In the genomic region with DNA sequence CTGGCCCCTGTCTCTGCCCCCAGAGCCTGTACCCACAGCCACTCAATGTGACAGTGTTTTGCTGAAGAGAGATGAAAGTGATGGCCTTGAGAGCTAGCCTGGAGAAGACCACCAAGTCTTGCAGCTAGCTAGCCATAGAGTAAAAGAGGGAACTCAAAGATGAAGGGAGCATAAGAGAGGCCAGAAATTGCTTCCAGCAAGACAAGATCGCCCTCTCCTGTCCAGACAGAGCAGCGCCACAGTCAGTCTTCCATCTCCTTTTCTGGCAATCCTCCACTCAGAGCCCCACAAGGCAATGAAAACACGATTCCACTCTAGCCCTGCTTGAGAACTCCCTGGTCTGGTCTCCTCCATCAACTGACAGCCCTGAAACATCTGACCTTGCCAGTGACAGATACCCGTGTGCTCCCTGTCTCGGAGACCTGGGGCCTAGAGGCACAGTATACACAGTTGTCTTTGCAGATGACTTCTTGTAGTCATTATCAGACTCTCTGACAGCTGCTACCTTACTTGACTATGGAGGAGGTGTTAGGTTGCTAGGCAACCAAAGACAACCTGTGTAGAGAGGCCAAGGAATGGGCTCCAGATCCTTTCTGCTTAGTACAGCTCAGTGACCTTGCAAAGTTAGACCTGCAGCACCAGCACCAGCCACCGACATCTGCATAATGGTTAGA, we compare ENCODE assay signal across 8 mouse cellular contexts. TPM values are rescaled to one million over a fixed set of nuclear protein-coding genes. Genes with fewer than 3 reads are reported as not detected.
DNase-seq lines count a peak whose midpoint lies in the region; ATAC-seq and TF ChIP-seq lines count a peak whose summit lies in the region.

No protein-coding gene starts in this region.

- H3K9me3 ChIP-seq in hindbrain, embryonic 11.5 days (ENCODE audit: control insufficient read depth, low read length): no peaks in the 10 kb centered on the region

- H3K36me3 ChIP-seq in hindbrain, embryonic 11.5 days (ENCODE audit: control insufficient read depth, insufficient read depth, low read length): no peaks in the 10 kb centered on the region
- no peaks in the 10 kb centered on the region for H3K36me3 ChIP-seq in thymus, adult 2 months (ENCODE audit: control insufficient read depth, insufficient read depth, low read length)

- H3K27ac ChIP-seq in hindbrain, embryonic 11.5 days (ENCODE audit: low read depth, low read length): no peak overlapping the region
- H3K27ac ChIP-seq in thymus, adult 2 months (ENCODE audit: control insufficient read depth, insufficient read depth, low read length): no peak overlapping the region

- no peaks in the 10 kb centered on the region for H3K27me3 ChIP-seq in hindbrain, embryonic 11.5 days (ENCODE audit: control insufficient read depth, insufficient read depth, low read length)
- no peaks in the 10 kb centered on the region for H3K27me3 ChIP-seq in thymus, adult 2 months (ENCODE audit: control insufficient read depth, insufficient read depth, low read length)

- H3K4me1 ChIP-seq in hindbrain, embryonic 11.5 days (replicated peaks; ENCODE audit: control insufficient read depth, insufficient read depth, low read length): no peaks in the 10 kb centered on the region
- no peaks in the 10 kb centered on the region; the same call in 1 of the 2 replicates for H3K4me1 ChIP-seq in thymus, adult 2 months (replicated peaks; ENCODE audit: control insufficient read depth, insufficient read depth, low read length)

- peak; percentile 52; the same call in 1 of the 2 replicates for ATAC-seq in hindbrain, embryonic 11.5 days (ENCODE audit: low FRiP score)

- WGBS in hindbrain, embryonic 11.5 days: 51% methylated on average over 6 of the region's 6 CpGs
- WGBS in thymus, adult 2 months: 55% methylated on average over 6 of the region's 6 CpGs

- no peak overlapping the region for H3K4me2 ChIP-seq in hindbrain, embryonic 11.5 days (replicated peaks; ENCODE audit: low read depth, low read length)

- H3K4me3 ChIP-seq in hindbrain, embryonic 11.5 days (ENCODE audit: low read depth, low read length): no peak overlapping the region
- no peak overlapping the region for H3K4me3 ChIP-seq in thymus, adult 2 months (ENCODE audit: control insufficient read depth, insufficient read depth, low read length)

- no peak overlapping the region for H3K9ac ChIP-seq in hindbrain, embryonic 11.5 days (ENCODE audit: low read depth, low read length)

- TF ChIP-seq POLR2A in thymus, adult 2 months (IDR thresholded peaks at IDR 0.05; ENCODE audit: control insufficient read depth, extremely low read depth, insufficient read depth, low read length, poor library complexity): no peak

- TF ChIP-seq CTCF in thymus, adult 2 months (IDR thresholded peaks at IDR 0.05; ENCODE audit: borderline replicate concordance, control insufficient read depth, extremely low read depth, insufficient read depth, low read length, poor library complexity): no peak

- peak; percentile 71 for DNase-seq in CD4-positive, CD25-positive, alpha-beta regulatory T cell, adult 2 months (ENCODE audit: low read depth, low spot score)
- DNase-seq in Muller cell, postnatal 12 days (ENCODE audit: inconsistent ontology term): peak; percentile 39
- peak; percentile 58 for DNase-seq in embryo, embryonic 10.5 days (ENCODE audit: low spot score)
- peak; percentile 66 for DNase-seq in hindbrain, embryonic 11.5 days (ENCODE audit: low spot score)
- DNase-seq in left cerebral cortex, adult 9 months (ENCODE audit: low spot score in 2 of 2): peak; percentile 43 to 82
- DNase-seq in neural tube, embryonic 10.5 days (ENCODE audit: extremely low spot score, low spot score): peak; percentile 32
- DNase-seq in thymus, adult 2 months: peak; percentile 60
- DNase-seq in urinary bladder, adult 18-20 months (ENCODE audit: low spot score in 2 of 2): no peak

RNA-seq across cellular contexts. Expression of a gene that starts 5.5 kb away (rescaled TPM):
- polyA plus RNA-seq in hindbrain, embryonic 11.5 days (2014; fragmentation: Nextera tagmentation; extraction: Ambion mirVana): not detected in 2 replicates
- polyA plus RNA-seq in thymus, adult 2 months (2012; rRNA removed): not detected in 2 replicates

RNA-seq across cellular contexts. Expression of a gene that starts 33.2 kb away (rescaled TPM):
- not detected in 2 replicates for polyA plus RNA-seq in hindbrain, embryonic 11.5 days (2014; fragmentation: Nextera tagmentation; extraction: Ambion mirVana)
- polyA plus RNA-seq in thymus, adult 2 months (2012; rRNA removed): 0.64 and 0.85 TPM in 2 replicates

RNA-seq across cellular contexts. Expression of a gene that starts 42.1 kb away (rescaled TPM):
- polyA plus RNA-seq in hindbrain, embryonic 11.5 days (2014; fragmentation: Nextera tagmentation; extraction: Ambion mirVana): not detected in 2 replicates
- 0.53 and 0.54 TPM in 2 replicates for polyA plus RNA-seq in thymus, adult 2 months (2012; rRNA removed)

RNA-seq across cellular contexts. Expression of a gene that starts 51.1 kb away (rescaled TPM):
- polyA plus RNA-seq in hindbrain, embryonic 11.5 days (2014; fragmentation: Nextera tagmentation; extraction: Ambion mirVana): 0.06 TPM in 1 of 2 replicates, not detected in the other
- polyA plus RNA-seq in thymus, adult 2 months (2012; rRNA removed): 0.10 and 0.70 TPM in 2 replicates

Comparison
In these comparisons a context has a peak if more than half of its experiments do, and no peak if none do; other contexts are left out.
1. DNase-seq: peak in CD4-positive, CD25-positive, alpha-beta regulatory T cell, adult 2 months (single experiment), Muller cell, postnatal 12 days (single experiment), embryo, embryonic 10.5 days (single experiment), hindbrain, embryonic 11.5 days (single experiment), left cerebral cortex, adult 9 months (2 of 2), neural tube, embryonic 10.5 days (single experiment) and thymus, adult 2 months (single experiment); none in urinary bladder, adult 18-20 months (0 of 2).